Mouse (Mus musculus) spleen, adult 2 months (tissue): Measurements from ENCODE around the gene Brms1l. TPM values are rescaled to one million over a fixed set of nuclear protein-coding genes. Genes with fewer than 3 reads are reported as not detected.

ENCODE experiments used
- DNase-seq, 2 experiments: peaks; one replicate each; pipeline versions ENCODE4 v3.0.0 to v3.0.0-alpha.2; 2012 to 2021; ENCODE audit warnings: low spot score in 2 of 2, low read depth in 1 of 2
- H3K27ac ChIP-seq: fragments of 200-500 bp; 2 replicates; pipeline ENCODE4 v1.5.1; 2012; ENCODE audit warnings: low read length, inconsistent platforms; ENCODE audit not compliant: insufficient read depth
- H3K27me3 ChIP-seq: fragments of 200-500 bp; 2 replicates; pipeline ENCODE4 v1.6.1; 2012; ENCODE audit warnings: mild to moderate bottlenecking, moderate library complexity, low read length, inconsistent platforms; ENCODE audit not compliant: control insufficient read depth, insufficient read depth
- H3K36me3 ChIP-seq: fragments of 200-500 bp; 2 replicates; pipeline ENCODE4 v1.6.1; 2012; ENCODE audit warnings: mild to moderate bottlenecking, low read length, inconsistent platforms; ENCODE audit not compliant: control insufficient read depth, insufficient read depth
- H3K4me1 ChIP-seq: fragments of 200-500 bp; 2 replicates; pipeline ENCODE4 v1.6.1; 2011; ENCODE audit warnings: inconsistent platforms; ENCODE audit not compliant: control insufficient read depth, insufficient read depth, insufficient read length
- H3K4me3 ChIP-seq: fragments of 200-500 bp; 2 replicates; pipeline ENCODE4 v1.5.1; 2011; ENCODE audit warnings: mild to moderate bottlenecking, inconsistent platforms; ENCODE audit not compliant: insufficient read depth, insufficient read length; ENCODE audit errors: extremely low read depth
- CTCF ChIP-seq: fragments of 200-500 bp; IDR thresholded peaks from 2 replicates; pipeline ENCODE4 v1.5.1; 2011; ENCODE audit warnings: mild to moderate bottlenecking, inconsistent platforms; ENCODE audit not compliant: insufficient read depth, insufficient read length, insufficient replicate concordance; ENCODE audit errors: extremely low read depth
- POLR2A ChIP-seq: fragments of 200-500 bp; IDR thresholded peaks from 2 replicates; pipeline ENCODE4 v1.6.1; 2011; ENCODE audit warnings: low read depth, low read length, inconsistent platforms
- WGBS: fragments of 180-500 bp; shearing (Covaris S2); methylation state at CpG from one replicate; pipeline ENCODE4 v1.1.7; 2018; 5-methylcytosine and 5-hydroxymethylcytosine counted together
- polyA plus RNA-seq: library from polyadenylated mRNA; depleted of rRNA; stranded (reverse); fragments of >200 nt; gene quantifications from 2 replicates; pipeline ENCODE4 v1.2.3, GENCODE M21; 2012

Brms1l gene
- polyA plus RNA-seq, 1 experiment = 5.5 TPM

GRCm38 (mm10) chr12:55816488-55816887, 19.6 kb upstream of the Brms1l start:
- WGBS = 84% methylated on average over 5 of the region's 5 CpGs
- Histone ChIP-seq H3K4me3 (no peak overlapping the region), H3K4me1 (no peaks in the 10 kb centered on the region), H3K27ac (no peak overlapping the region), H3K36me3 (no peaks in the 10 kb centered on the region), H3K27me3 (no peaks in the 10 kb centered on the region)
- no peak for TF ChIP-seq CTCF
- TF ChIP-seq POLR2A = no peak
- no peak for DNase-seq

- H3K4me1 ChIP-seq = no peaks in the 10 kb centered on the region
- peak in 1 of 2 experiments; percentile 11 for DNase-seq
- H3K27ac ChIP-seq = peak overlapping the region; percentile 75
- no peaks in the 10 kb centered on the region for H3K27me3 ChIP-seq
- under 1% methylated on average over 34 of the region's 35 CpGs for WGBS
- H3K36me3 ChIP-seq = no peaks in the 10 kb centered on the region
- peak overlapping the region; percentile 75 for H3K4me3 ChIP-seq
- TF ChIP-seq POLR2A (no peak), CTCF (no peak)
Measured at GRCm38 (mm10) chr12:55820119-55820660, 15.9 kb upstream of the Brms1l start.

GRCm38 (mm10) chr12:55820661-55821314, 15.3 kb upstream of the Brms1l start, which contains the start of gene Ralgapa1:
Gene Ralgapa1, minus strand, starts transcription at chr12:55821167.
- H3K27ac ChIP-seq = peak within 1 kb of the TSS; percentile 75

GRCm38 (mm10) chr12:55824027-55824426, 12.1 kb upstream of the Brms1l start:
- no peak for DNase-seq
- Histone ChIP-seq H3K36me3 (no peaks in the 10 kb centered on the region), H3K4me3 (no peak overlapping the region), H3K27ac (no peak overlapping the region), H3K4me1 (no peaks in the 10 kb centered on the region), H3K27me3 (no peaks in the 10 kb centered on the region)
- WGBS = 75% methylated on average over 6 of the region's 6 CpGs
- no peak for TF ChIP-seq POLR2A
- no peak for TF ChIP-seq CTCF

More at GRCm38 (mm10) chr12:55820661-55821314, 15.3 kb upstream of the Brms1l start, which contains the start of gene Ralgapa1:
- Histone ChIP-seq H3K36me3 (no peaks in the 10 kb centered on the region), H3K27me3 (no peaks in the 10 kb centered on the region), H3K4me3 (peak within 1 kb of the TSS; percentile 75), H3K4me1 (no peaks in the 10 kb centered on the region)
- WGBS = 1% methylated on average over 68 of the region's 78 CpGs
- no peak; the same call in none of the 2 replicates for TF ChIP-seq POLR2A
- peak; percentile 14; the same call in 1 of the 2 replicates for TF ChIP-seq CTCF
- peak; percentile 84 to 95 for DNase-seq

- TF ChIP-seq POLR2A = no peak
- no peak for TF ChIP-seq CTCF
- no peak overlapping the region for H3K27ac ChIP-seq
- H3K4me3 ChIP-seq = no peak overlapping the region
- H3K27me3 ChIP-seq = no peaks in the 10 kb centered on the region; the same call in 1 of the 2 replicates
- no peaks in the 10 kb centered on the region for H3K36me3 ChIP-seq
- DNase-seq = no peak
- H3K4me1 ChIP-seq = no peaks in the 10 kb centered on the region
- 86% methylated on average over 2 of the region's 2 CpGs for WGBS
Measured at GRCm38 (mm10) chr12:55825537-55825936, 10.6 kb upstream of the Brms1l start.

- Histone ChIP-seq H3K4me3 (no peak overlapping the region), H3K27me3 (no peaks in the 10 kb centered on the region; the same call in 1 of the 2 replicates), H3K27ac (no peak overlapping the region), H3K4me1 (no peaks in the 10 kb centered on the region), H3K36me3 (no peaks in the 10 kb centered on the region)
- WGBS = 28% methylated on average over 2 of the region's 2 CpGs
- peak; percentile 17 to 45 for DNase-seq
- TF ChIP-seq CTCF (peak; percentile 59; the same call in 1 of the 2 replicates), POLR2A (no peak)
Measured at GRCm38 (mm10) chr12:55831101-55831500, 5.0 kb upstream of the Brms1l start.

- Histone ChIP-seq H3K4me3 (no peak overlapping the region), H3K27ac (no peak overlapping the region), H3K36me3 (no peaks in the 10 kb centered on the region), H3K4me1 (peaks cover 2% of the 10 kb centered on the region; the same call in 1 of the 2 replicates), H3K27me3 (no peaks in the 10 kb centered on the region; the same call in 1 of the 2 replicates)
- TF ChIP-seq POLR2A (no peak), CTCF (no peak)
- no peak for DNase-seq
Measured at GRCm38 (mm10) chr12:55832961-55833360, 3.2 kb upstream of the Brms1l start.
